Mouse (Mus musculus): ENCODE measurements at regions not wholly inside any gene's neighbourhood (a gene's known extent, or its start where the extent isn't known, plus 50 kb on each side); places are given as distances from the start of the nearest gene placed in this dataset.

- intact Hi-C loops (cut with DNase I) = no loop called here
- DNase-seq = no peak
Observed at GRCm38 (mm10) chr1:35709214-35709613, 359.0 kb upstream of the Hs6st1 start.

GRCm38 (mm10) chr1:35713961-35714360 is 354.2 kb upstream of the Hs6st1 start:
- intact Hi-C loops (cut with DNase I) = no loop called here
- DNase-seq = no peak

GRCm38 (mm10) chr1:35715931-35716330 is 352.3 kb upstream of the Hs6st1 start:
- intact Hi-C loops (cut with DNase I) = no loop called here
- DNase-seq = no peak

GRCm38 (mm10) chr1:35717166-35717565 is 351.0 kb upstream of the Hs6st1 start:
- no peak for DNase-seq
- intact Hi-C loops (cut with DNase I) = no loop called here

GRCm38 (mm10) chr1:35717659-35718058 is 350.5 kb upstream of the Hs6st1 start:
- intact Hi-C loops (cut with DNase I) = no loop called here
- no peak for DNase-seq

- DNase-seq = no peak
- intact Hi-C loops (cut with DNase I) = no loop called here
Observed at GRCm38 (mm10) chr1:35720063-35720462, 348.1 kb upstream of the Hs6st1 start.

- intact Hi-C loops (cut with DNase I) = no loop called here
- DNase-seq = no peak
Observed at GRCm38 (mm10) chr1:35724366-35724900, 343.8 kb upstream of the Hs6st1 start.

GRCm38 (mm10) chr1:35726596-35726995 is 341.6 kb upstream of the Hs6st1 start:
- peak; percentile 36 to 45 for DNase-seq

GRCm38 (mm10) chr1:35727310-35727990 is 340.8 kb upstream of the Hs6st1 start:
- no peak for DNase-seq
- intact Hi-C loops (cut with DNase I) = loop anchor here (5.0 kb wide), 1 partner anchor 120 kb away; no protein-coding TSS in a partner anchor

More at GRCm38 (mm10) chr1:35726596-35726995, 341.6 kb upstream of the Hs6st1 start:
- intact Hi-C loops (cut with DNase I) = loop anchor here (5.0 kb wide), 1 partner anchor 121 kb away; no protein-coding TSS in a partner anchor

- intact Hi-C loops (cut with DNase I) = loop anchor here (5.0 kb wide), 1 partner anchor 117 kb away; no protein-coding TSS in a partner anchor
- DNase-seq = no peak
Observed at GRCm38 (mm10) chr1:35729785-35730295, 338.4 kb upstream of the Hs6st1 start.

GRCm38 (mm10) chr1:35730309-35730708 is 337.9 kb upstream of the Hs6st1 start:
- no peak for DNase-seq
- intact Hi-C loops (cut with DNase I) = no loop called here

GRCm38 (mm10) chr1:35736247-35736646 is 332.0 kb upstream of the Hs6st1 start:
- no peak for DNase-seq
- intact Hi-C loops (cut with DNase I) = no loop called here

GRCm38 (mm10) chr1:35749603-35750002 is 318.6 kb upstream of the Hs6st1 start:
- intact Hi-C loops (cut with DNase I) = no loop called here
- DNase-seq = no peak

GRCm38 (mm10) chr1:35750092-35750521 is 318.1 kb upstream of the Hs6st1 start:
- no peak for DNase-seq
- intact Hi-C loops (cut with DNase I) = no loop called here

- DNase-seq = no peak
- intact Hi-C loops (cut with DNase I) = no loop called here
Observed at GRCm38 (mm10) chr1:35752636-35753035, 315.6 kb upstream of the Hs6st1 start.

GRCm38 (mm10) chr1:35754170-35754569 is 314.0 kb upstream of the Hs6st1 start:
- intact Hi-C loops (cut with DNase I) = no loop called here
- DNase-seq = no peak

- intact Hi-C loops (cut with DNase I) = no loop called here
- no peak for DNase-seq
Observed at GRCm38 (mm10) chr1:35759010-35759409, 309.2 kb upstream of the Hs6st1 start.

- intact Hi-C loops (cut with DNase I) = no loop called here
- no peak for DNase-seq
Observed at GRCm38 (mm10) chr1:35759600-35759999, 308.6 kb upstream of the Hs6st1 start.

GRCm38 (mm10) chr1:35763051-35763450 is 305.1 kb upstream of the Hs6st1 start:
- intact Hi-C loops (cut with DNase I) = no loop called here
- no peak for DNase-seq

GRCm38 (mm10) chr1:35763456-35763855 is 304.7 kb upstream of the Hs6st1 start:
- intact Hi-C loops (cut with DNase I) = no loop called here
- DNase-seq = no peak

- DNase-seq = no peak
- intact Hi-C loops (cut with DNase I) = no loop called here
Observed at GRCm38 (mm10) chr1:35764068-35764467, 304.1 kb upstream of the Hs6st1 start.

- intact Hi-C loops (cut with DNase I) = no loop called here
Observed at GRCm38 (mm10) chr1:35765692-35766091, 302.5 kb upstream of the Hs6st1 start.

More at GRCm38 (mm10) chr1:35765692-35766091, 302.5 kb upstream of the Hs6st1 start:
- DNase-seq = no peak
